Mouse (Mus musculus) lung, postnatal 10 days (tissue): Measurements from ENCODE around the gene Nfatc3.

Experiments used
- DNase-seq: peaks from one replicate; pipeline ENCODE4 v3.0.0; 2021

Gene Nfatc3

GRCm38 (mm10) chr8:106149025-106149424 is 90.4 kb downstream of the Nfatc3 start:
- DNase-seq = no peak

DNA sequence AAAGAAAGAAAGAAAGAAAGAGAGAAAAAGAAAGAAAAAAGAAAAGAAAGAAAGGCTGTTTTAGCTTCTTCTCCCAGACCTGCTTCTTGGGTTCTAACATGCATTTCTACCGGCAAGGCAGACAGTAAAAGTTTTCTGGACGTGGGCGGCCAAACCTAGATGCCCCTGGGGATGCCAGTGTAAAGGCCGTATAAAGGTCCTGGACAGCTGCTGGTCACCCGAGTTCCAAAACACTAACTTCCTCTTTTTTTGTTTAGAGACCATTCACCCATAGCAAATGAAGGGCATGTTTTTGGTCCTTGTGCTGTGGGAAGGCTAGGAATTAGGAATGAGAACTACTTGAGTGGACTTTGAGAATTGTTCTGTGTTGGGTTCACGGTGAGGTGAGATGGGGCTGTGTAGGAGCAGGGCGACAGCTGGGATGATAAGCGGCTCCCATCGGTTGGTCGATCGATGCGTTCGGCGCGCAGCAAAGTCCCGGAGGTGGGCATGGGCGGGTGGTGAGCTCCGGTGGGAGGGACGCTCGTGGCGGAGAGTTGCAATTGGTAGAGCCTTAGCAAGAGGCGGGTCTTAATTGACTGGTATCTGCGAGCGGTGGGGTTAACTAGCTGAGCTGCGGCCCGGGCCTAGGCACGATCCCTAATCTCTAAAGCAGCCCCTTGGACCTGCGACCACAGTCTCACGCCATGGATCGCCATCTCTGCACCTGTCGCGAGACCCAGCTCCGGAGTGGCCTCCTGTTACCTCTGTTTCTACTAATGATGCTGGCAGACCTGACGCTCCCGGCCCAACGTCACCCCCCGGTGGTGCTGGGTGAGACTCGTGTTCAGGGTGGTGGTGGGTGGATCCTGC is 91.4 kb downstream of the Nfatc3 start, which contains the start of gene Pla2g15:
Gene Pla2g15 (plus strand): TSS at position 599 of the 852 bp plus-strand sequence.
- DNase-seq = peak; percentile 96

GRCm38 (mm10) chr8:106150653-106151000 is 92.0 kb downstream of the Nfatc3 start:
- no peak for DNase-seq

- no peak for DNase-seq
Measured at GRCm38 (mm10) chr8:106151041-106151440, 92.4 kb downstream of the Nfatc3 start.

- DNase-seq = no peak
Measured at GRCm38 (mm10) chr8:106152876-106153275, 94.2 kb downstream of the Nfatc3 start.

- DNase-seq = no peak
Measured at GRCm38 (mm10) chr8:106157419-106157818, 98.8 kb downstream of the Nfatc3 start.

DNA sequence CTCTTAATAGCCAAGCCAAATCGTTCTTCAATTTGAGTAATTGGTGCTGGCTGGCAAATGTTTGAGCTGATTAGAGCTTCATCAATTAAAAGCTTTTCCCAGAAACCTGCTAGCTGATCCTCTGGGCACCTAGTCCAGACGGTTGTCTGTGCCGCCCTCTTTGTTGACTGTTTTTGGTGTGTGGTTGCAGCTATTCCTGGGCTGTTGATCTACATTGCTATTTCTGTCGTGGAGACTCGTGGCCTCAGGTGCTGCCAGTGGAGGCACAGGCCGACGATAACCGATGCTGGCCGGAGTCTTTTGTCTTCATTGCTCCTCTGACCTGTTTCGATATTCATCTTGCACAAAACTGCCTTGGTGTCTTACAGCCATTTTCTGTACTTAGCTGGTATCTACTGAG is 99.7 kb downstream of the Nfatc3 start:
- no peak for DNase-seq

DNA sequence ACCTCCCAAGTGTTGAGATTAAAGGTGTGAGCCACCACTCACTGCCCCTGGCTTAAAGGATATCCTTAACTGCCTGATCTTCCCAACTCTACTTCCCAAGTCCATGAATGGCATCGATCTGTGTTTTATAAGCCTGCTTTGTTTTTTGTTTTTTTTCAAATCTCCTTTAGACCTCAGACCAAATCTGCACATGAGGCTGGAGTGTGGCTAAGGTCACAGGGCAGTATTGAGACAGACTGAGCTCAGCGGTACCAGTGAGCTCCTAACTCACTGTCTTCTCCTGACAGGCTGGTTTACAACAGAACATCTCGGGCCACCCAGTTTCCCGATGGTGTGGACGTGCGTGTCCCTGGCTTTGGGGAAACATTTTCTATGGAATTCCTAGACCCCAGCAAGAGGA is 101.2 kb downstream of the Nfatc3 start:
- DNase-seq = no peak

GRCm38 (mm10) chr8:106163251-106163650 is 104.6 kb downstream of the Nfatc3 start:
- DNase-seq = no peak

- peak; percentile 82 for DNase-seq
Measured at GRCm38 (mm10) chr8:106165460-106165859, 106.8 kb downstream of the Nfatc3 start.

DNA sequence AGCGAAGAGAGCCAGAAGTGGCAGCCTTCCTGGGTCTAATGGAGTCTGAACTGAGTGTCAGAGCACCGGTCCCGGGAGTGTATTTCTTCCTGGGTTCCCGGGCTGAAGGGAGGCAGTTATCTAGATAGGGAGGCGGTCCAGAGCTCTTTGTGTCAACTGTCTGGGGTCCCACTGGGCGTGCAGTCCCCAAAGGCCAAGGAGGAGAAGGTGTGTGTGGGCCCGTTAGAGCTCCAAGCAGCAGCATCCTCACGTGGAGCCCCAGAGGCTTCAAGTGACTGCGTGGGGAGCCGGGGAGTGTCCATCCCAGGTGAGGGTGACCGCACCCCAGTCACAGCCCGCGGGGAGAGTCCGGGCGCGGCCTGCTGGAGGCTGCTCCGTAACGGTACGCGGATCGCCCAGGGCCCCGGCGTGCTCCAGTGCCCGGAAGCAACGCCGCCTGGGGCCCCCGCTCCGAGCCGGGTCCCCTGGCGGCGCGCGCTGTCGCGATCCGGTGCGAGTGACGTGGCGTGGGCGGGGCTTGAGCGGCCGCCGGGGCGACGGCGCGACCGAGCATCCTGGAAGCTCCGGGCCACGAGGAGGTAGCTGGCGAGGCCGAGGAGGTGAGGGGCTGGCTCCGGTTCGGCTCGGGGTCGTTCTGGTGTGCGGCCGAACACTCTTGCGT is 109.8 kb downstream of the Nfatc3 start, which contains the start of gene Slc7a6:
Gene Slc7a6 (plus strand): TSS at position 502 of the 661 bp plus-strand sequence.
- peak; percentile 87 for DNase-seq

DNA sequence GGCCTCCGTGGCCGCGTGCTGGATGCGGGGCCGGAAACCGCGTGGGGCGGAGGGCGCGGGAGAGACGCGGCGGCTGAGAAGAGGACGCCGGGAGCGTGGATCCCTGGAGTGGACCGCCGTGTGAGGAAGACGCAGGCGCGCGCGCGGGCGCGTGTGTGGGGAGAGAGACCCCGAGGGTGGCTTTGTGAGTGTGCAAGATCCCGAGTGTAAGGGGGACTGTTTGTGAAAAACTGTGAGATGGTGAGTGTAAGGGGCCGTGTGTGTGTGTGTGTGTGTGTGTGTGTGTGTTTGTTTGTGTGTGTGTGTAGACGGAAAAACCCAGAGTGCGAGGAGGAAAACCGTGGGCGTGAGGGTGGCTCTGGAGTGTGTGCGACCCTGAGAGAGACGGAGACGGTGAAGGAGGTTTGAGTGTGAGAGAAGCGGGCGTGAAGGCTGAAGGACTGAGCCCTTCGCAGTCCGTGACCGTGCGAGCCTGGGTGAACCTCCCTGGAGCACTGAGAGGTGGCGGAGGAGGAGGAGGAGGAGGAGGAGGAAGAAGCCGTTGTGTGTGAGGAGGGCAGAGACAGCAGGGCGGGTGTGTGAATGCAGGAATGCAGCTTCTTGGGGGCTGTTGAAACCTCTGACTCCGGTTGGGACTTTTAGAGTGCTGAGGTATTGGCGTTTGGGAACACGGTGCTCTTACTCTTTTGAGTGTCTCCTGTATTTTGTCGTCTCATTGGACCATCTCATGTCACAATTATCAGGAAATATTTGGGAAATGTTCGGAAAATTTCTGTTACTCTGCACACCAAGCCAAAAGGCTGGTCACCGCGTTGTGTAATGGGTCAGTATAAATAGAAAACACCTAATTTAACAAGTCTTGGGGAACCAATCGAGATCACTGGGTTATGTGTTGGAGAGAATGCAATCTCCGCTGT is 110.6 kb downstream of the Nfatc3 start:
- peak; percentile 46 for DNase-seq

DNA sequence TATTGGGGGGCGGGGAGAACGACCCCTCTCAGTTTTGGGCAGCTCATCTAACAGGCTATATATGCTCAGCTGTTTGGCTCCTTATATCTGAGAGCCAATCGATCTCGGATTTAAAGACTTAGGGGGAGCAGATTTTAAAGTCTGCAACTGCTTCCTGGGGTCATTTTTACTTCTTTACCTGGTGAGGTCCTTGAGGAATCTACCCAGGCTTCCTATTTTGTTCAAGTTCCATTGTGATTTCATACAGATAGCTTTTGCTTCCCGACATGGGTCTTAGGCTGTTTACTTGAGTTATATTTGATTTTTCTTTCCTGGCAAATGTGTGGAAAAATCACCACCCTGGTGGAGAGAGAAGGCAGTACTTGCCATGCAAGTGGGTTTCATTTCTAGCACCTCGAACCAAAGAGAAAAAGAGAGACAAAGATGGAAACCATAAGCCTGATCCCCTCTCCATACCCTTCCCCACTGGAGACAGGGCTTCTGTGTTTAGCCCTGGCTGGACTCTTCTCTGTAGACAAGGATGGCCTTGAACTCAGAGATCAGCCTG is 111.4 kb downstream of the Nfatc3 start:
- no peak for DNase-seq

DNA sequence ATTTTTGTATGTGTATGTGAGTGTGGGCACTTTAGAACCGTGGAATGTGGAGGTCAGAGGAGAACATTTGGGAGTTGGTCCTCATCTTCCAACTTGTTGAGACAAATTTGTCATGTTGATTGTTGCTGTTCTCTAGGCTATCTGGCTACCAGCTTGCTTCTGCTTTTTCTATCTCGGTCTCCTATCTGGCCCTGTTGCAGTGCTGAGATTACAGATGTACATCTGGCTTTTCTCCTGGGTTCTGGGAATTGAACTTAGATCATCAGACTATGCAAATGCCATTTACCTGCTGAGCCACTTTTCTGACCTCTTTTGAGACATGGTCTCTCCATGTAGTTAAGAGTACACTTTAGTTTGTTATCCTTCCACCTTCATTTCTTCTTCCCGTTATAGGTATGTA is 114.9 kb downstream of the Nfatc3 start:
- no peak for DNase-seq

DNA sequence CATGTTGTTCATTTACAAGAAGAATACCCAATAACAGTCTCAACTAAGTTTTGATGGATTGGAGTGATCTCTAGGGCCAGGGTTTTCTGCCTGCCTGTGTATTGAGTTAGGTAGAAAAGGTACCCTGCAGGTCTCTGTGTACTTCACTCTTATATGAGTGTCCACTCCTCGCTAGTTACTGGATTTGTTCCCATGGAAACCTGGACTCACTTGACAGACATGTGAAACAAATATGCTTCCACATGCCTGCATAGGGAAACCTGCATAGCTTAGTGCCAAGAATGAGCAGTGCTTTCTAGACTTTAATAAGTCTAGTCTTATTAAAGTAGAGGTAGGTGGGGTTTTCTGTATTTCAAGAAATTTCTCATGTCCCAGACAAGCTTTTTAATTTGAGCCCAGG is 118.3 kb downstream of the Nfatc3 start:
- DNase-seq = peak; percentile 15

DNA sequence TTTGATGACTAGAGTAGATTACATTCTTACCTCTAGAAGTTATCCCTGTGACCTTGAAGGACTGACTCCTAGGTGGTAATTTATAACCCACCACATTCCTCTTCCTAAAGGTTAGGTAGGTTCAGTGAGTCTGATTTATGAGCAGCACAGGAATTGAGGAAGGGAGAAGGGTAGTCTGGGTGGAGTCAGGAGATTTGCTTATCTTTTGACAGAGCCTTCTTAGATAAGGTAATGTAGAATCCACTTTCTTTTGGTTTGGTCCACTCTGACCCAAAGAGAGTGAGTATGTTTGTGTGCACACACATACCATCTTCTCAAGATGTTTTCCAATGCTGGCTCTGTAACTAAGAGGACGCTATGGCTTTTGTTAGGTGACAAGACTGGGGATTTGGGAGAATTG is 119.0 kb downstream of the Nfatc3 start:
- DNase-seq = no peak

- DNase-seq = no peak
Measured at GRCm38 (mm10) chr8:106178428-106178827, 119.8 kb downstream of the Nfatc3 start.
